Mouse (Mus musculus) urinary bladder, adult 2 months (tissue): ENCODE data around the gene Lrmda. TPM values are rescaled to one million over a fixed set of nuclear protein-coding genes. Genes with fewer than 3 reads are reported as not detected.

Source experiments
- DNase-seq: peaks from one replicate; pipeline ENCODE4 v3.0.0; 2022; ENCODE audit warnings: low spot score
- polyA plus RNA-seq: library from polyadenylated mRNA; depleted of rRNA; stranded (reverse); fragments of >200 nt; gene quantifications from 2 replicates; pipeline ENCODE4 v1.2.3, GENCODE M21; 2012

Gene Lrmda
- polyA plus RNA-seq, 1 experiment: 0.74 TPM

GRCm38 (mm10) chr14:22860631-22861030 is 841.1 kb downstream of the Lrmda start:
- DNase-seq: no peak

- no peak for DNase-seq
These were observed 844.6 kb downstream of the Lrmda start for GRCm38 (mm10) chr14:22864132-22864531.

- no peak for DNase-seq
These were observed 855.1 kb downstream of the Lrmda start for GRCm38 (mm10) chr14:22874584-22874983.

- no peak for DNase-seq
These were observed 867.7 kb downstream of the Lrmda start for GRCm38 (mm10) chr14:22887182-22887581.

- no peak for DNase-seq
These were observed 879.8 kb downstream of the Lrmda start for GRCm38 (mm10) chr14:22899312-22899711.

- DNase-seq: no peak
These were observed 882.6 kb downstream of the Lrmda start for GRCm38 (mm10) chr14:22902116-22902515.

- no peak for DNase-seq
These were observed 883.4 kb downstream of the Lrmda start for GRCm38 (mm10) chr14:22902914-22903313.

- DNase-seq: no peak
These were observed 886.5 kb downstream of the Lrmda start for GRCm38 (mm10) chr14:22905741-22906667.

- no peak for DNase-seq
These were observed 887.2 kb downstream of the Lrmda start for GRCm38 (mm10) chr14:22906716-22907115.

GRCm38 (mm10) chr14:22907221-22907620 is 887.7 kb downstream of the Lrmda start:
- DNase-seq: no peak

GRCm38 (mm10) chr14:22908006-22908405 is 888.5 kb downstream of the Lrmda start:
- DNase-seq: no peak

- DNase-seq: no peak
These were observed 896.0 kb downstream of the Lrmda start for GRCm38 (mm10) chr14:22915463-22915862.

GRCm38 (mm10) chr14:22918499-22918898 is 899.0 kb downstream of the Lrmda start:
- no peak for DNase-seq

- DNase-seq: no peak
These were observed 899.4 kb downstream of the Lrmda start for GRCm38 (mm10) chr14:22918931-22919330.

- DNase-seq: no peak
These were observed 901.6 kb downstream of the Lrmda start for GRCm38 (mm10) chr14:22921152-22921551.

GRCm38 (mm10) chr14:22921796-22922195 is 902.3 kb downstream of the Lrmda start:
- DNase-seq: no peak

GRCm38 (mm10) chr14:22922571-22922970 is 903.1 kb downstream of the Lrmda start:
- no peak for DNase-seq

- DNase-seq: no peak
These were observed 903.7 kb downstream of the Lrmda start for GRCm38 (mm10) chr14:22923251-22923650.

- DNase-seq: no peak
These were observed 908.8 kb downstream of the Lrmda start for GRCm38 (mm10) chr14:22928263-22928662.

- DNase-seq: no peak
These were observed 909.2 kb downstream of the Lrmda start for GRCm38 (mm10) chr14:22928683-22929082.

GRCm38 (mm10) chr14:22929585-22929984 is 910.1 kb downstream of the Lrmda start:
- no peak for DNase-seq

GRCm38 (mm10) chr14:22930488-22931046 is 911.1 kb downstream of the Lrmda start:
- DNase-seq: no peak
